Mouse (Mus musculus): ENCODE results near the gene Cpsf4. TPM values are rescaled to one million over a fixed set of nuclear protein-coding genes. Genes with fewer than 3 reads are reported as not detected.
A peak's percentile ranks its signal among the peaks of the same experiment; 100 is the strongest.
"Not testable (repeated sequence)": the region's sequence is repeated elsewhere in the genome, so short reads cannot be mapped to it uniquely, and the experiment has no call there.

Gene Cpsf4
- total RNA-seq, 4 experiments from 2014 or later: 10.0 to 12.4 (median 12.0) TPM

DNA sequence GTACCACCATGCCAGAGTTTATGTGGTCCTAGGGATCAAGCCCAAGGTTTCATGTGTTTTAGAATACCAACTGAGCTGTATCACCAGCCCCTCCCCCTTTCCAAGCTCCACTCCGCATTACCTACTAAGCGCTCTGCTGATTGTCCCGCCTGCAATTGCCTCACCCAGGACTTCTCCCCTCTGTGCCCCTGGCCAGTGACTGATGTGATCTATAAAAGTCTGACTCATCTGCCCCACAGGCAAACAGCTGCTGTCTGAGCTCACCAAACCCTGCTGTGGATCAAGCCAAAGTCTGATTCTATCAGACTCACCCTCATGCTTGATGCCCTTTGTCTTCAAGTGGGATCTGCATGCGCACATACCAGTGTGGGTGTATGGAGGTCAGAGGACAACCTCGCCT, 55.8 kb downstream of the Cpsf4 start:
- DNase-seq (ENCODE audit: low spot score): no peak

GRCm38 (mm10) chr5:145223395-145223794, 56.4 kb downstream of the Cpsf4 start:
- no peak for DNase-seq (ENCODE audit: low spot score)

GRCm38 (mm10) chr5:145226453-145226852, 59.4 kb downstream of the Cpsf4 start:
- DNase-seq (ENCODE audit: low spot score): no peak

GRCm38 (mm10) chr5:145229283-145229682, 62.3 kb downstream of the Cpsf4 start:
- not testable (repeated sequence) for DNase-seq (ENCODE audit: low spot score)

DNA sequence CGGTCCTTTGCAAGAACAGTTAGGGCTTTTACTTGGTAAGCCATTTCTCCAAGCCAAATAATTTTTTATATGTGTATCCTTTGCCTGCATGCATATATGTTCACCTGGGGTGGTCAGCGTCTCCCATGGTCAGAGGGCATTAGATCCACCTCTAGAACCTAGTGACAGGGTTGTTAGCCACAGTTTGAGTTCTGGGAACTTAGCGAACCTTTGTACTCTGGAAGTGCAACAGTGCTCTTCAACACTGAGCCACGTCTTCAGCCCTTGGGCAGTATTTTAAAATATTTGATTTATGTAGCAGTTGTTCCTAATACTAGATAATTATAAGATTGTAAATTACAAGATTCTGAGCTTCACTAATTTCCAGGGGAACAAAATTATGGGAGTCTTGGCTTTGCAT, 63.6 kb downstream of the Cpsf4 start:
- no peak for DNase-seq (ENCODE audit: low spot score)

- peak; percentile 99 for DNase-seq (ENCODE audit: low spot score)
Observed at GRCm38 (mm10) chr5:145231367-145231871, 64.4 kb downstream of the Cpsf4 start, which contains the start of gene Zfp655. TSS of gene Zfp655 (plus strand) at chr5:145231715.

Other genes starting within 250 kb of the Cpsf4 start
- gene Smurf1, start 201.4 kb upstream of the Cpsf4 start, total RNA-seq (2022): 10 to 100 TPM; 29.5 to 34.9 (median 30.3) TPM
- gene Gm4871, start 134.5 kb upstream of the Cpsf4 start, total RNA-seq (2022): not detected
- not detected for gene 1700018F24Rik, start 124.2 kb upstream of the Cpsf4 start, total RNA-seq (2022)
- 10 to 100 TPM; 59.9 to 67.2 (median 63.8) TPM for gene Arpc1a, start 83.4 kb upstream of the Cpsf4 start, total RNA-seq (2022)
- not detected for gene Kpna7, start 83.2 kb upstream of the Cpsf4 start, total RNA-seq (2022)
- gene Arpc1b, start 53.0 kb upstream of the Cpsf4 start, total RNA-seq (2022): 10 to 100 TPM; 46.0 to 70.3 (median 55.0) TPM
- gene Pdap1, start 27.0 kb upstream of the Cpsf4 start, total RNA-seq (2022): 10 to 100 TPM; 30.2 to 50.2 (median 42.8) TPM
- gene Bud31, start 26.9 kb upstream of the Cpsf4 start, total RNA-seq (2022): 10 to 100 TPM; 53.1 to 60.7 (median 57.3) TPM
- 10 to 100 TPM; 26.0 to 29.3 (median 26.9) TPM for gene Ptcd1, start 105 bp upstream of the Cpsf4 start, total RNA-seq (2022)
- 1,000 to 10,000 TPM; 1,197 to 1,936 (median 1,535) TPM for gene Atp5j2, start 24.8 kb downstream of the Cpsf4 start, total RNA-seq (2022)
- gene Zkscan14, start 34.7 kb downstream of the Cpsf4 start, total RNA-seq (2022): 1 to 10 TPM; 5.7 to 8.2 (median 6.5) TPM
- 10 to 100 TPM in 1 of 4 experiments, 1 to 10 TPM in 3; 8.2 to 10.1 (median 9.2) TPM for gene Zkscan5, start 37.3 kb downstream of the Cpsf4 start, total RNA-seq (2022)
- 10 to 100 TPM; 29.1 to 31.3 (median 30.2) TPM for gene Zfp655, start 64.5 kb downstream of the Cpsf4 start, total RNA-seq (2022)
- 10 to 100 TPM in 3 of 4 experiments, 1 to 10 TPM in 1; 8.4 to 11.9 (median 10.7) TPM for gene Zscan25, start 113.3 kb downstream of the Cpsf4 start, total RNA-seq (2022)
- gene Cyp3a57, start 178.1 kb downstream of the Cpsf4 start, total RNA-seq (2022): not detected